Mouse (Mus musculus): ENCODE measurements around the gene Plet1. TPM values are rescaled to one million over a fixed set of nuclear protein-coding genes. Genes with fewer than 3 reads are reported as not detected.
A peak's percentile ranks its signal among the peaks of the same experiment; 100 is the strongest.

Plet1 gene
- polyA plus RNA-seq, 1 experiment from 2014 or later: 17.9 TPM

GRCm38 (mm10) chr9:50470377-50471100 lies 23.8 kb upstream of the Plet1 start:
- H3K4me1 ChIP-seq (ENCODE audit: control insufficient read depth, insufficient read depth, low read length): peaks cover 7% of the 10 kb centered on the region; the same call in 1 of the 2 replicates
- no peak overlapping the region for H3K4me3 ChIP-seq (replicated peaks; ENCODE audit: low read length)
- no peak overlapping the region for H3K4me2 ChIP-seq (ENCODE audit: low read depth, low read length)
- no peaks in the 10 kb centered on the region for H3K27me3 ChIP-seq (ENCODE audit: control insufficient read depth, insufficient read depth, low read length)
- no peaks in the 10 kb centered on the region for H3K36me3 ChIP-seq (ENCODE audit: control insufficient read depth, insufficient read depth, low read length)
- 64% methylated on average over 5 of the region's 5 CpGs for WGBS
- peak overlapping the region; percentile 47; the same call in 1 of the 2 replicates for H3K27ac ChIP-seq (ENCODE audit: low read length)
- peak; percentile 71; the same call in 1 of the 2 replicates for ATAC-seq (ENCODE audit: insufficient read depth, low FRiP score)
- H3K9me3 ChIP-seq (replicated peaks; ENCODE audit: control insufficient read depth, low read length): no peaks in the 10 kb centered on the region
- H3K9ac ChIP-seq (ENCODE audit: low read length): no peak overlapping the region

GRCm38 (mm10) chr9:50471181-50471901 lies 23.0 kb upstream of the Plet1 start:
- H3K9me3 ChIP-seq (replicated peaks; ENCODE audit: control insufficient read depth, low read length): no peaks in the 10 kb centered on the region
- no peaks in the 10 kb centered on the region for H3K36me3 ChIP-seq (ENCODE audit: control insufficient read depth, insufficient read depth, low read length)
- 41% methylated on average over 13 of the region's 13 CpGs for whole genome bisulfite sequencing
- H3K4me2 ChIP-seq (ENCODE audit: low read depth, low read length): no peak overlapping the region
- no peak for ATAC-seq (ENCODE audit: insufficient read depth, low FRiP score)
- H3K27ac ChIP-seq (ENCODE audit: low read length): peak overlapping the region; percentile 47
- no peak overlapping the region for H3K9ac ChIP-seq (ENCODE audit: low read length)
- H3K27me3 ChIP-seq (ENCODE audit: control insufficient read depth, insufficient read depth, low read length): no peaks in the 10 kb centered on the region
- no peak overlapping the region for H3K4me3 ChIP-seq (replicated peaks; ENCODE audit: low read length)
- H3K4me1 ChIP-seq (ENCODE audit: control insufficient read depth, insufficient read depth, low read length): peaks cover 7% of the 10 kb centered on the region; the same call in 1 of the 2 replicates

GRCm38 (mm10) chr9:50475318-50475717 lies 19.0 kb upstream of the Plet1 start:
- Histone ChIP-seq H3K9me3 (replicated peaks; ENCODE audit: control insufficient read depth, low read length) (no peaks in the 10 kb centered on the region), H3K36me3 (ENCODE audit: control insufficient read depth, insufficient read depth, low read length) (no peaks in the 10 kb centered on the region), H3K4me1 (ENCODE audit: control insufficient read depth, insufficient read depth, low read length) (peaks cover 14% of the 10 kb centered on the region), H3K9ac (ENCODE audit: low read length) (no peak overlapping the region), H3K27ac (ENCODE audit: low read length) (no peak overlapping the region), H3K27me3 (ENCODE audit: control insufficient read depth, insufficient read depth, low read length) (no peaks in the 10 kb centered on the region), H3K4me2 (ENCODE audit: low read depth, low read length) (no peak overlapping the region), H3K4me3 (replicated peaks; ENCODE audit: low read length) (no peak overlapping the region)
- no peak for ATAC-seq (ENCODE audit: insufficient read depth, low FRiP score)
- 82% methylated on average over 7 of the region's 7 CpGs for WGBS

GRCm38 (mm10) chr9:50475745-50476144 lies 18.6 kb upstream of the Plet1 start:
- peak overlapping the region; percentile 16 for H3K4me2 ChIP-seq (ENCODE audit: low read depth, low read length)
- H3K9me3 ChIP-seq (replicated peaks; ENCODE audit: control insufficient read depth, low read length): no peaks in the 10 kb centered on the region
- no peaks in the 10 kb centered on the region for H3K36me3 ChIP-seq (ENCODE audit: control insufficient read depth, insufficient read depth, low read length)
- peaks cover 13% of the 10 kb centered on the region for H3K4me1 ChIP-seq (ENCODE audit: control insufficient read depth, insufficient read depth, low read length)
- ATAC-seq (ENCODE audit: insufficient read depth, low FRiP score): no peak; the same call in 1 of the 2 replicates
- no peak overlapping the region for H3K4me3 ChIP-seq (replicated peaks; ENCODE audit: low read length)
- no peak overlapping the region for H3K9ac ChIP-seq (ENCODE audit: low read length)
- no peaks in the 10 kb centered on the region for H3K27me3 ChIP-seq (ENCODE audit: control insufficient read depth, insufficient read depth, low read length)
- 59% methylated on average over 8 of the region's 8 CpGs for WGBS
- H3K27ac ChIP-seq (ENCODE audit: low read length): no peak overlapping the region

GRCm38 (mm10) chr9:50476651-50477050 lies 17.7 kb upstream of the Plet1 start:
- no peak overlapping the region for H3K4me3 ChIP-seq (replicated peaks; ENCODE audit: low read length)
- H3K36me3 ChIP-seq (ENCODE audit: control insufficient read depth, insufficient read depth, low read length): no peaks in the 10 kb centered on the region
- WGBS: 45% methylated on average over 7 of the region's 7 CpGs
- peak; percentile 44; the same call in 1 of the 2 replicates for ATAC-seq (ENCODE audit: insufficient read depth, low FRiP score)
- peaks cover 10% of the 10 kb centered on the region for H3K4me1 ChIP-seq (ENCODE audit: control insufficient read depth, insufficient read depth, low read length)
- H3K9ac ChIP-seq (ENCODE audit: low read length): no peak overlapping the region
- no peaks in the 10 kb centered on the region for H3K27me3 ChIP-seq (ENCODE audit: control insufficient read depth, insufficient read depth, low read length)
- no peak overlapping the region for H3K4me2 ChIP-seq (ENCODE audit: low read depth, low read length)
- no peak overlapping the region for H3K27ac ChIP-seq (ENCODE audit: low read length)
- no peaks in the 10 kb centered on the region for H3K9me3 ChIP-seq (replicated peaks; ENCODE audit: control insufficient read depth, low read length)

GRCm38 (mm10) chr9:50477270-50477669 lies 17.1 kb upstream of the Plet1 start:
- WGBS: 86% methylated on average over 9 of the region's 9 CpGs
- Histone ChIP-seq H3K4me1 (ENCODE audit: control insufficient read depth, insufficient read depth, low read length) (peaks cover 10% of the 10 kb centered on the region), H3K9me3 (replicated peaks; ENCODE audit: control insufficient read depth, low read length) (no peaks in the 10 kb centered on the region), H3K27me3 (ENCODE audit: control insufficient read depth, insufficient read depth, low read length) (no peaks in the 10 kb centered on the region), H3K9ac (ENCODE audit: low read length) (no peak overlapping the region), H3K4me3 (replicated peaks; ENCODE audit: low read length) (no peak overlapping the region), H3K27ac (ENCODE audit: low read length) (no peak overlapping the region), H3K36me3 (ENCODE audit: control insufficient read depth, insufficient read depth, low read length) (no peaks in the 10 kb centered on the region), H3K4me2 (ENCODE audit: low read depth, low read length) (no peak overlapping the region)
- ATAC-seq (ENCODE audit: insufficient read depth, low FRiP score): no peak

- peak; percentile 64 for ATAC-seq (ENCODE audit: insufficient read depth, low FRiP score)
- Histone ChIP-seq H3K27me3 (ENCODE audit: control insufficient read depth, insufficient read depth, low read length) (no peaks in the 10 kb centered on the region; the same call in 1 of the 2 replicates), H3K9ac (ENCODE audit: low read length) (no peak overlapping the region), H3K9me3 (replicated peaks; ENCODE audit: control insufficient read depth, low read length) (no peaks in the 10 kb centered on the region), H3K36me3 (ENCODE audit: control insufficient read depth, insufficient read depth, low read length) (no peaks in the 10 kb centered on the region), H3K4me3 (replicated peaks; ENCODE audit: low read length) (no peak overlapping the region), H3K27ac (ENCODE audit: low read length) (peak overlapping the region; percentile 23; the same call in 1 of the 2 replicates), H3K4me1 (ENCODE audit: control insufficient read depth, insufficient read depth, low read length) (peaks cover 10% of the 10 kb centered on the region), H3K4me2 (ENCODE audit: low read depth, low read length) (0 out of 2 replicates have a peak overlapping the region, but pooled peaks have one; percentile 13)
- 10% methylated on average over 5 of the region's 5 CpGs for WGBS
Observed at GRCm38 (mm10) chr9:50478826-50479225, 15.5 kb upstream of the Plet1 start.

DNA sequence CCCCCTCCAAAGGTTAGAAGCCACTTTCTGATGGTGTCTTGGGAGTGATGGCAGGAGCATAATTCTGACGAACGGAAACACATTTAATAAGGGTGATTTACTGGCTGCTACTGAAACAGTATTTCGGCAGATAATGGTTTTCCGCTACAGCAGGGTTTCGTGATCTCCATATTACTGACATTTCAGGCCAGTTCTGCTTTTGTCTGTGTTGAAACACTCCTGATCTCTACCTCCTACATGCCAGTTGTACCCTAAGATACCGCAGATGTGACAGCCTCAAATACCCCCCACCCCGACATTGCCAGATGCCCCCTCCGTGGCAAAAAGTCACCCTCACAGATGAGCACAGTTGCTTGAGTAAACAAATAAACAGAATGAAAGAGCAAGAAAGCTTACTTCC lies 14.8 kb upstream of the Plet1 start:
- Histone ChIP-seq H3K9ac (ENCODE audit: low read length) (no peak overlapping the region), H3K4me3 (replicated peaks; ENCODE audit: low read length) (no peak overlapping the region), H3K27ac (ENCODE audit: low read length) (0 out of 2 replicates have a peak overlapping the region, but pooled peaks have one; percentile 3), H3K27me3 (ENCODE audit: control insufficient read depth, insufficient read depth, low read length) (no peaks in the 10 kb centered on the region; the same call in 1 of the 2 replicates), H3K4me2 (ENCODE audit: low read depth, low read length) (0 out of 2 replicates have a peak overlapping the region, but pooled peaks have one; percentile 13), H3K4me1 (ENCODE audit: control insufficient read depth, insufficient read depth, low read length) (peaks cover 10% of the 10 kb centered on the region), H3K9me3 (replicated peaks; ENCODE audit: control insufficient read depth, low read length) (no peaks in the 10 kb centered on the region), H3K36me3 (ENCODE audit: control insufficient read depth, insufficient read depth, low read length) (no peaks in the 10 kb centered on the region)
- ATAC-seq (ENCODE audit: insufficient read depth, low FRiP score): no peak
- WGBS: 35% methylated on average over 8 of the region's 8 CpGs

DNA sequence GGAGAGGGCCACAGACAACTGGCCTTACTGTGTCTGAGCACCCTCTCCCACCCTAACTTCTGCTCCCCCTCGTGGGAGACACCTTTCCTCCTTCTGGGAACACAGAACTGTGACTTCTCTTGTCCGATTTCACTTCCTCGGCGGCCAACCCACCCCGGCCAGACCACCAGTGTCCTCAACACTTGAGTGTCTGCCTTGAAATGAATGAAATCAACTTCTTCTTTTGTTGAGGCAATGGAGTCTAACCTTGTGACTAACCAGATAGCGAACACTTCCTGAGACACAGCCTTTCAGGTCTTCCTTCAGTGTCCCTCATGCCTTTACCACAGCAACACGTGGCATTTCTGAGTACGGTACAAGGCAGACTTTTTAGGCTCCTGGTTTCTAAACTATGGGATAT lies 11.6 kb upstream of the Plet1 start:
- no peak for ATAC-seq (ENCODE audit: insufficient read depth, low FRiP score)
- no peaks in the 10 kb centered on the region for H3K9me3 ChIP-seq (replicated peaks; ENCODE audit: control insufficient read depth, low read length)
- H3K9ac ChIP-seq (ENCODE audit: low read length): no peak overlapping the region
- H3K4me1 ChIP-seq (ENCODE audit: control insufficient read depth, insufficient read depth, low read length): peaks cover 10% of the 10 kb centered on the region
- H3K4me3 ChIP-seq (replicated peaks; ENCODE audit: low read length): no peak overlapping the region
- WGBS: 83% methylated on average over 8 of the region's 8 CpGs
- H3K4me2 ChIP-seq (ENCODE audit: low read depth, low read length): no peak overlapping the region
- H3K36me3 ChIP-seq (ENCODE audit: control insufficient read depth, insufficient read depth, low read length): no peaks in the 10 kb centered on the region
- no peaks in the 10 kb centered on the region; the same call in 1 of the 2 replicates for H3K27me3 ChIP-seq (ENCODE audit: control insufficient read depth, insufficient read depth, low read length)
- H3K27ac ChIP-seq (ENCODE audit: low read length): no peak overlapping the region

Data from stomach, embryonic 16.5 days (tissue).